Mouse (Mus musculus) gastrocnemius, postnatal 25 days (tissue): ENCODE results near the gene Gm26992. TPM values are rescaled to one million over a fixed set of nuclear protein-coding genes. Genes with fewer than 3 reads are reported as not detected.

Source experiments
- DNase-seq: peaks from one replicate; pipeline ENCODE4 v3.0.0; 2022
- total RNA-seq, 2 experiments: library from RNA; stranded (reverse); gene quantifications; 1 replicate in 1 of 2; 2 replicates in 1 of 2; pipeline ENCODE4 v1.2.3; 2021

Gene Gm26992
- total RNA-seq, 2 experiments from 2014 or later, result not detected

DNA sequence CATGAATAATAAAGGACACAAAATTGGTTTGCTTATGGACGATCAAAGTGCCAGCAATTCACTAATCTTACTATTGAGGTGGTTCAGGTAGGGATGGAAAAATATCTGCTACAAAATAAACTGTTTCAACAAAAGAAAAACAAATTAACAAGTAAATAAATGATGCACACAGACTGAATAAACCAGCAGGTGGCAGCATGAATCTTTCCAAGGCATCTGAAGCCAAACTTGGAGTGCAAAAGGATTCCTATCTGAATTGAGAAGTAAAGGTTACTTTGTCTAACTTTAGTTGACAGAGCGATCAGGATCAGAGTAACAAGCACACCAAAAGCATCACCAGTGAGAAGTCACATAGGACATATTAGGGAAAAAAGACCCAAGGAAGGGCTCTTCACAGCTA, 62.2 kb downstream of the Gm26992 start:
- no peak for DNase-seq

- no peak for DNase-seq
These were observed 69.0 kb downstream of the Gm26992 start for GRCm38 (mm10) chrX:103490853-103491252.

DNA sequence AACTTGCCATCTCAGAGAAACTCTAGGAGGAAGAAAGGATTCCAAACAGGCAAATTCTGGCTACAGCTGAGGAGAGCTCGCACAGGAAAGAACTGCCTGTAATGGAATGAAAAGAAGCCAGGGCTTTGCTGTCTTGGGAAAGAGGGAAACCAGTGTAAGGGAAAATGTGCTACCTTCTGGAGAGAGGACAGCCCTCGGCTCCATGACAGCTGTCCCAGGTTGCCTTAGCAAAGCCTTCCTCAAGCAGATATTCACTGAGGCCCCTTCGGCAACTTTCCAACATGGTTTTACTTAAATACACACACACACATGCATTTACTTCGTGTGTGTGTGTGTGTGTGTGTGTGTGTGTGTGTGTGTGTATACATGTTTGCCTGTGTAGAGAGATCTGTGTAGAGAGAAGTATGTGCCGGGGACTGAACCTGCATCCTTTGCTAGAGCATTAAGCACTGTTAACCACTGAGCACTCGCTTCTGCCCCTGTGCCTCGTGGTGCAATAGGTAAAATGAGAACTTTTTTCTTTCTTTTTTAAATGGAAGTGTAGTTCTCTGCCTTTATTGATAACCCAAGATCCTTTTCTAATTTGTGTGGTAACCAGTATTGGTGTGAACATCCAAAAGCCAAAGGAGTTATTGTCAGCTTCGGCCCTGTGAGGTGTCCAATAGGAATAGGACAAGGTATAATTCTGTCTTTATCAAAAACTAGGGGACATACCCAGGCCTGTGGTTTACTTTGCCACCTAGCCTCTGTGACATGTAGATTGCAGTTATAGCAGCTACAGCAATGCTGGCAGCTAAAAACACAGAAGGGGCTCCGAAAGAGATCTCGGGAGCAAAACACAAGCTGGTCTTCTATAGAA, 70.8 kb downstream of the Gm26992 start:
- no peak for DNase-seq

- peak; percentile 80 for DNase-seq
These were observed 71.8 kb downstream of the Gm26992 start for GRCm38 (mm10) chrX:103493351-103494173.

DNA sequence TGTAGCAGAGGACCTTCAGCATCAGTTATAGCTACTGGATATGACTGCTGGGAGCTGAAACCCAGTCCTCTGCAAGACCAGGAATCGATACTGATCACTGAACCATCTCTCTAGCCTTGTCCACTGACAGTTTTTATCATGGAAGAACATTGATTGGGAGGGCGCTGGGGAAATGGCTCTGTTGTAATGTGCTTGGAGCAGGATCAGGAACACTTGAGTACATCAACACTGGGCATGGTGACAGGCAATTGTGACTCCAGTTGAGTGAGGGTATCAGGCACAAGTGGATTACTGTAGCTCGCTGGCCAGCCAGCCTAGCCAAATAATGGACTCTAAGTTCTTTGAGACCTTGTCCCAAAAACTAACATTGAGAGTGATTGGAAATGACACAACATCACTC, 77.6 kb downstream of the Gm26992 start:
- DNase-seq, result no peak

- DNase-seq, result no peak
These were observed 78.3 kb downstream of the Gm26992 start for GRCm38 (mm10) chrX:103500137-103500536.

DNA sequence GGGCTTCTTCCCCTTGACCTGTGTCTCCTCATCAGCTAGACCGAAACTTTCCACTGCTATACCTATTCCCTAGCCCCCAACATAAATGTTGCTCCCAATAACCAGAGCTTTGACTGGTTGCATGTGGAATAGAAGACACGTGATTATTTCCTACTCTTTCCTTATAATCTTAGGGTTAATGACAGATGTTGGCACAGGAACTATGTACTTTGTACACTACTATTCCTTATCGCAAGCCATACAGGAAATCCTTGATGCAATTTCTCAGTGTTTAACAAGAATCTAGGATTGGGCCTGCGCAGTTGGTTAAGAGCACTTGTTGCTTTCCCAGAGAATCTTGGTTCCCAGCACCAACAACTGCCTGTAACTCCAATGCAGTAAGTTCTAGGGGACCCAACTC, 86.4 kb downstream of the Gm26992 start:
- DNase-seq, result no peak

DNA sequence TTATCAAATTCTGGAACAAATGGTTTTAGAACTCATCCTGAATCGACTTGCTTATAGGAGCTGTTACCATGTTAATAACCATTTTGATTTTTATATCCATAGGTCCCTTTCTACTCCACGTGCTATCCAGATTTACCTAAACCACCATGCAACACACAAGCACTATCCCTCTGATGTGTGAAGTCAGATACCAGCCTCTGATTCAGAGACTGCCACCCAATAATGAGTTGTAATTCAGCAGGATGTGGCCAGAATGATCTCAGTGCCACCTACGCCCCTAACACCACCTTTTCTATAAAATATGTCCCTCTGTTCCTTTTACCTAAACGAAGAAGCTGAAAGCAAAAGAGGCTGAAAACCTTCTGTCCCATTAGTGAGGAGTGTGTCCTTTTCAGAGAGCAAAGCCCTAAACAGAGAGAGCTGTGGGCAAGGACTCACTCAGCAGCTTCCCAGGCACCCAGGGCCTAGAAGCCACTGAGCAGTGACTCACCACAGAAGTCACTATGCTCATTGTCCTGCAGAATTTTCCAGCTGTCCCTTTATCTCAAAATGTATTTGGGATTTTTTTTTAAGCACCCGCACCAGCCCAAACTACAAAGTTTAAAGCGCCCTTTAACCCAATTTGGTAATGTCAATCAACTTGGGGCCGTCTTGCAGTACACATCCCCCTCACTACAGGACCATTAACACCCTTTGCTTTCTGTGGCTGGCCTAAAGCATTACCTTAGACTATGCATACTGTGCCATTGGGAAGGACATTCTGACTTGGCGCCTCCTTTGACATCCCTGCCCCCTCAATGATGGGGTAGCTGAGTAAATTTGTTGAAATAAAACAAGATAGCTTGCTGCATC, 87.6 kb downstream of the Gm26992 start:
- no peak for DNase-seq

DNA sequence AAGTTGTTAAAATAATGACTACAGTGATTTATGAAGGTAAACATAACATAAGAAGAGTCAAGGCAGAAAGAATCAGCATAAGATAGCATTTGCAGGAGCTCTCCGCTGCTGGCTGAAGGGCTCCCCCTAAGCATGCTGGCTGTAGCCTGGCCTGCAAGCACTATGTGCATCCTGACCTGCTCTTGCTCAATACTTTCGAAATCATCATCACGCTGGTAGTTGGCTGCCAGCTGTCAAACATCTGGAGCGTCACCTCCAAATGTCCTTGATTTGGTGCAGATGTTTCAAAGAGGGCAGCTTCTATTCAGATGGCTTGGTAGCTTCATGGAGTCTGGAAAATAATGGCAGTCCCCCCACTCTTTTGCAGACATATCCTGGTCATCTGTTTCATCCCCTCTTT, 93.0 kb downstream of the Gm26992 start:
- DNase-seq, result no peak

DNA sequence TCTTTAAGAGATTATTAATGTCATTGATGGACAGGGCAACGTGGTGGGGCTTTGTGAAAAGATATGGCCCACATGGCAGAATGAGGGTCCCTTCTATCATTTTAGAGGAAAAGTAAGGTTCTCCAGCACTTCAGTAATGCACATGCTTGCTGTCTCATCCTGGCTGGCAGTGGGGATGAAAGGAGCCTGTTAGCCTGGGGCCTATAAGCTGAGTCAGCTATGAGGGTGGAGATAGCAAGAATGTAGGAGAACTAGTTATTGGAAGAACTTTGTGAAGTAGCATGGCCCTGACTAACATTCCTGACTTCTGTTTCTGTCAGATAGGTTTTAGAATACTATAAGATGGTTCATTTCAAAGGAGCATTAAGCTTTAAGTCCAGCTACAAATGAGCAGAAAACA, 93.5 kb downstream of the Gm26992 start:
- DNase-seq, result no peak

DNA sequence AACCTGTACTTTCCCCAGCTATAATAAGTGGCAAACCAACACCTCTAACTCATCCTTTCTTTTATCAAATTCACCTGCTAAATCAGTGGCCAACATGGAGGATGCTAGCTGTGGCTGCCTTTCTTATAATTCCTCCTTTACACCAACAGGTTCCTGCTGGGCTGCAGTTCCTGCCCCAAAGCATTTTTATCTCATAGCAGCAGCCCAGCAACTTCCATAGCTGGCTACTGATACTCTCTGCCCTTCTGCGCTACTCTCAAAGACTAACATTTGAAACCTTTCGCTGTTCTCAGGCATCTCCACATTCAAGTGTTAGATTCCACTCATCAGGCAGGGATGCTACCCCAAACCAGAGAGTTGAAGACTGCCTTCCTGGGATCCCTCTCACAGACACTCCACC, 97.0 kb downstream of the Gm26992 start:
- DNase-seq, result no peak

DNA sequence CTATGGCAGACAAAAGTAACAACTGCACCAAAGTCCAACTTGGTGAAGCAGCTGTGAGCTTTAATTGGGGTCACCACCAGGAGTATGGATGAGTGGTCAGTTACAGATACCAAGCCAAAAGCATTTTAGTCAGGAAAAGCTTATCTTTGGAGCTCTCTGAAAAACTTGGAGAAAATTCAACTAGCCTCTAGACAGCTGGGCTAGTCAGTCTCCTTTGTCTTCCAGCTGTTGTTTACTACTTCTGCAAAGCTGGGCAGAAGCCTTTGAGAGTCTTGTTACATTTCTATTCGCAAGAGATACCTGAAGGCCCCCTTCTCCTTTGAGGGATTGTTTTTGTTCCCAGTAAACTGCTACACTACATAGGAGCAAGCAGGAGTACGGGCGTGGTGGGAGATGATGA, 97.7 kb downstream of the Gm26992 start:
- DNase-seq, result no peak

DNA sequence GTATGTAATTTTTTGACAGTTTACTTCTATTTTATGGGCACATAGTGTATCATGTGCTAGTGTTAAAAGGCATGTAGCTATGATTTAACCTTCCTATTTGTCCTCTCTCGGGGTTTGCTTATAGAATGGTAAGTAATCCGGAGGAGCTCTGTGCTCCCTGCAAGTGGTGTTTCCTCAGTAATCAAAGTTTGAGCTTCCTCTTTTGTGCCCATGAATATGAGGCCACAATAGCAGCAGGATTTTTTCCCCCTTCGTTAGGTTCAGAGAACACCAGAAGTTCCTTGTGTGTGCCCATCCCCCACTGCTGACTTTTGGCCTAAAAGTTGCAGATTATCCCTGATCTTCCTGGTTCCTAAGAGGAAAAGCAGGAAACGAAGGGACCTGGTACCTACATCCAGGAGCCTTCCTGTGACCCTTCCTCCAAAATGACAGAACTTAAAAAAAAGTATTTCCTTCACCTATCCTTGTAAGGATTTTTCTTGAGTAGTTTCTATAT, 99.5 kb downstream of the Gm26992 start:
- DNase-seq, result no peak

- peak; percentile 77 for DNase-seq
These were observed 107.4 kb downstream of the Gm26992 start for GRCm38 (mm10) chrX:103529185-103529584.

Other genes with a start within 250 kb of the Gm26992 start
- not detected for gene Nap1l2, start 235.4 kb upstream of the Gm26992 start, total RNA-seq
- gene Cdx4, start 100.6 kb upstream of the Gm26992 start, total RNA-seq, result not detected
- under 1 TPM; 0.21 to 0.46 TPM for gene Chic1, start 65.5 kb upstream of the Gm26992 start, total RNA-seq
- gene Tsx, start 7.5 kb upstream of the Gm26992 start, total RNA-seq, result not detected
- gene Zcchc13, start 208.6 kb downstream of the Gm26992 start, total RNA-seq, result not detected